Mouse (Mus musculus): ENCODE measurements around the gene Lrrc72. TPM values are rescaled to one million over a fixed set of nuclear protein-coding genes. Genes with fewer than 3 reads are reported as not detected.

The Lrrc72 gene
- polyA plus RNA-seq, 1 experiment from 2014 or later, result not detected

DNA sequence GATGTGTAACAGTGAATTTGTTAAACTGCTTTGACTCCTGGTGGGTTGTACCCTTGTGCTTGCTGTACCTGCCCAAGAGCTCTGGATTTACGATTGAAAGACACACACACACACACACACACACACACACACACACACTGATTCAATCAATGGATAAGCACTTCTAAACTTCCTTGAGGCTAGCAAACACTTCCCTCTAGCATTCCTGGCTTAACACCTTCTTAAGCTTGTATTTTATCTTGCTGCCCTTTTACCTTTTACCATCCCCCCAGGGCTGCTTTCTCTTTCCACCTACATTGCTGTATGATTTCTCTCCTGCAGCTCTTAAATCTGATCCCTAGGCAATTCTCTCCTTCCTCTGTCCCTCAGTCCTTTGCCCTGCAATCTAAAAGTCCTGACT is 87.9 kb downstream of the Lrrc72 start:
- Histone ChIP-seq H3K36me3 (peaks cover 11% of the 10 kb centered on the region; the same call in 1 of the 2 replicates), H3K27ac (no peak overlapping the region), H3K27me3 (ENCODE audit: insufficient read depth, poor library complexity, severe bottlenecking) (no peaks in the 10 kb centered on the region), H3K4me1 (peaks cover 18% of the 10 kb centered on the region), H3K4me3 (no peak overlapping the region), H3K9me3 (no peaks in the 10 kb centered on the region)
- DNase-seq (ENCODE audit: low spot score), result no peak
- WGBS, result 25% methylated on average over 1 of the region's 1 CpGs

- Histone ChIP-seq H3K27ac (no peak overlapping the region), H3K9me3 (no peaks in the 10 kb centered on the region), H3K27me3 (ENCODE audit: insufficient read depth, poor library complexity, severe bottlenecking) (no peaks in the 10 kb centered on the region), H3K4me3 (no peak overlapping the region), H3K36me3 (peaks cover 6% of the 10 kb centered on the region; the same call in 1 of the 2 replicates), H3K4me1 (peaks cover 18% of the 10 kb centered on the region)
- 35% methylated on average over 7 of the region's 7 CpGs for WGBS
- DNase-seq (ENCODE audit: low spot score), result no peak
These were observed 88.9 kb downstream of the Lrrc72 start for GRCm38 (mm10) chr12:36164126-36164791.

Other genes starting within 250 kb of the Lrrc72 start
- 72.7 and 75.8 TPM in 2 replicates for gene Tspan13, start 210.9 kb downstream of the Lrrc72 start, polyA plus RNA-seq (2016; fragmentation: Nextera tagmentation; extraction: Ambion mirVana)
- gene Ankmy2, start 96.3 kb downstream of the Lrrc72 start, polyA plus RNA-seq (2016; fragmentation: Nextera tagmentation; extraction: Ambion mirVana), result 24.1 and 27.0 TPM in 2 replicates
- 222 and 241 TPM in 2 replicates for gene Bzw2, start 95.3 kb downstream of the Lrrc72 start, polyA plus RNA-seq (2016; fragmentation: Nextera tagmentation; extraction: Ambion mirVana)
- 1.4 and 4.9 TPM in 2 replicates for gene Sostdc1, start 60.7 kb upstream of the Lrrc72 start, polyA plus RNA-seq (2016; fragmentation: Nextera tagmentation; extraction: Ambion mirVana)
- gene Ispd, start 128.1 kb upstream of the Lrrc72 start, polyA plus RNA-seq (2016; fragmentation: Nextera tagmentation; extraction: Ambion mirVana), result 9.9 and 10.2 TPM in 2 replicates
- gene D630036H23Rik, start 128.8 kb upstream of the Lrrc72 start, polyA plus RNA-seq (2016; fragmentation: Nextera tagmentation; extraction: Ambion mirVana), result 0.62 and 0.88 TPM in 2 replicates